Mouse (Mus musculus) CH12.LX (cell line): Measurements from ENCODE around the gene Wfdc3.

Experiments
- CTCF ChIP-seq, 2 experiments: IDR thresholded peaks in 1 of 2; conservative IDR thresholded peaks in 1 of 2; 2 replicates each; pipeline ENCODE4 v1.5.1; 2011 to 2012; ENCODE audit warnings: low read depth in 2 of 2, low read length in 2 of 2, improper control_type of control experiment in 1 of 2, inconsistent platforms in 1 of 2, mild to moderate bottlenecking in 1 of 2, moderate library complexity in 1 of 2
- E2F4 ChIP-seq: IDR thresholded peaks from 2 replicates; pipeline ENCODE4 v1.6.1; 2011; ENCODE audit warnings: low read depth, low read length, improper control_type of control experiment; ENCODE audit not compliant: insufficient replicate concordance
- ELF1 ChIP-seq: IDR thresholded peaks from 2 replicates; pipeline ENCODE4 v1.6.1; 2014; ENCODE audit warnings: low read depth, mild to moderate bottlenecking, inconsistent platforms, low read length, improper control_type of control experiment
- EP300 ChIP-seq: IDR thresholded peaks from 2 replicates; pipeline ENCODE4 v1.6.1; 2011; ENCODE audit warnings: low read length, improper control_type of control experiment
- HCFC1 ChIP-seq: IDR thresholded peaks from 2 replicates; pipeline ENCODE4 v1.6.1; 2012; ENCODE audit warnings: low read depth, mild to moderate bottlenecking, inconsistent platforms, low read length, improper control_type of control experiment
- KAT2A ChIP-seq: IDR thresholded peaks from 2 replicates; pipeline ENCODE4 v1.6.1; 2012; ENCODE audit warnings: low read length, improper control_type of control experiment, inconsistent platforms; ENCODE audit not compliant: insufficient replicate concordance
- MAZ ChIP-seq: IDR thresholded peaks from 2 replicates; pipeline ENCODE4 v1.6.1; 2012; ENCODE audit warnings: low read depth, mild to moderate bottlenecking, inconsistent platforms, low read length, improper control_type of control experiment, moderate library complexity
- TBP ChIP-seq: conservative IDR thresholded peaks from 2 replicates; pipeline ENCODE4 v1.6.1; 2011; ENCODE audit warnings: low read depth, low read length, improper control_type of control experiment
- USF1 ChIP-seq: IDR thresholded peaks from 2 replicates; pipeline ENCODE4 v1.6.1; 2014; ENCODE audit warnings: low read depth, mild to moderate bottlenecking, inconsistent platforms, low read length, improper control_type of control experiment
- ZMIZ1 ChIP-seq: IDR thresholded peaks from 2 replicates; pipeline ENCODE4 v1.6.1; 2012; ENCODE audit warnings: low read depth, mild to moderate bottlenecking, inconsistent platforms, low read length, improper control_type of control experiment

- TF ChIP-seq EP300 (no peak), ELF1 (no peak), CTCF (conservative IDR thresholded peaks at IDR 0.05 in 1 of 2, IDR thresholded peaks at IDR 0.05 in 1 of 2; ENCODE audit: low read depth in 2 of 2, low read length in 2 of 2) (no peak), E2F4 (no peak), KAT2A (no peak), ZMIZ1 (no peak), HCFC1 (no peak), TBP (no peak), USF1 (no peak), MAZ (no peak)
Measured at GRCm38 (mm10) chr2:164776130-164776529, 30.4 kb upstream of the Wfdc3 start.
